Mouse (Mus musculus): ENCODE data around the gene Prss40. TPM values are rescaled to one million over a fixed set of nuclear protein-coding genes. Genes with fewer than 3 reads are reported as not detected.

Prss40 gene
- not detected for total RNA-seq (2021)

DNA sequence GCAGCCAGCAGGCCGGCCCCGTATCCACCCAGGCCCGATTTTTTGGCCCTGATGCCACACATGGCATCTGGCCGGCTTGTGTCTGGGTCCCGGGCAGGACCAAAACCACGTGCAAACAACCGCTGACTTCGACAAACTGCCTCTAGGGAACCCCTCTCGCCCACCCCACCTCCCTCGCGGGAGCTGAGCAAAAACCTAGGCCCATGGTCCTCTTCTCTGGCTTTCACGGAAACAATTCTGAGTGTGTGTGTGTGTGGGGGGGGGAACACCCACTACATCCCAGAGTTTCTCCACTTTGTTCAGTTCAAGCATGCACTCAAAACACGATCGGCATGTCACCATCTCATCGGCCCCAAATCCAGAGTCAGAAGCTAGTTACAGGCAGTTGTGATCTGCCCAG, at the start of gene Prss40:
Gene Prss40 (minus strand): TSS at position 101 of the 400 bp plus-strand sequence.
- intact Hi-C loops (cut with DNase I), result no loop called here

DNA sequence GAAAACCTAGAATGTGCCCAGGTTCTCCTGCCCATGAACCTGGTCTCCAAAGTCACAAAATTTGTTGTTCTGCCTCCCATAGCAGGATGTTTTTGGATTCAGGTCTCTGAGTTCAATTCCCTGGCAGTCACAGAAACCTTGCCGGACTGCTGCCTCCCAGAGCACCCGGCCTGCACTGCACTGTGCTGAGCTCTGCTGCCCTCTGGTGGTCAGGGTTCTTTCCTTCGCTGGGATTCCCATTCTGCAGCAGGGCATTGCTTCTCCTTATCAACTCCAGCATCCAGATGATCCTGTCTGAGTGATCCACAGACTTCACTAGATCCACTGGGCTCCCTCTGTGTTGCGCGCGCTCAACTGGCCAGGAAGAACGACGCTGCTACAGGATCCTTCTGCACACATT, 41.6 kb upstream of the Prss40 start:
- peak; percentile 55 to 76 for DNase-seq
- intact Hi-C loops (cut with DNase I), result loop anchor here (2.0 to 5.0 kb wide), 2 partner anchors 140 to 400 kb away; no protein-coding TSS in a partner anchor

More for the DNA sequence above, at the start of gene Prss40:
- no peak for DNase-seq

DNA sequence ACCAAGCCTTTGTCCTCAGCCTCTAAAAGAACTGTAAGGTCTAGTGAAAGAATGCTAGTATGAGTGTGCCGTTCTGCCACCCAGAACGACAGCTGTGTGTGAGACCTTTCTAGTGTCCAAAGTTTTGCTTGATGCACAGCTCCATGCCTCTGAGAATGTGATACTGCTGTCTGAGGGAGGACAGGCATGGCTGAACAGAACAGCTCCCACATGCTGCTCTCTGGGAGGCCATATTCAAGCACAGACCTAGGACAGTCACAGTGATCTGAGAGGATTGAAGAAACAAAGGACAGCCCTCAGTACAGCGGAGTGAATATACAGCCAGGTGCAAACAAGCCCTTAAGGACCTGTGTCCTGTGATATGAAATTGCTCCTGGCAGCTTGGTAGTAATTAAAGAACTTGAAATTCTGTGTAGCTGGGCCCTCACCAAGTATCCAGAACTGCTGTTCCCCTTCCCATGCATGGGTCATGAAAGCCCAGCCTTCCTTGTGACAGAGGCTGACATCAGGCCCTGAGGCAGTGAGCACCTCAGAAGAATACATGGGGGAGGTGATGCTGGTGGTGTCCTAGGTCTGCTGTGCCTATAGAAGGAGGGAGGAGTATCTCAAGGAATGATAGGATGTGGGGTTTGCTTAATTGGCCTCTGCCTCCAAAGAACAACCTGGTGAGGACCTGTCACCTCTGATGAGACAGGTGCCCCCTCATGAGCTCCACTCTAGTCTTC, 40.7 kb upstream of the Prss40 start:
- no peak for DNase-seq
- intact Hi-C loops (cut with DNase I), result loop anchor here (2.0 to 5.0 kb wide), 2 partner anchors 139 to 399 kb away; no protein-coding TSS in a partner anchor

DNA sequence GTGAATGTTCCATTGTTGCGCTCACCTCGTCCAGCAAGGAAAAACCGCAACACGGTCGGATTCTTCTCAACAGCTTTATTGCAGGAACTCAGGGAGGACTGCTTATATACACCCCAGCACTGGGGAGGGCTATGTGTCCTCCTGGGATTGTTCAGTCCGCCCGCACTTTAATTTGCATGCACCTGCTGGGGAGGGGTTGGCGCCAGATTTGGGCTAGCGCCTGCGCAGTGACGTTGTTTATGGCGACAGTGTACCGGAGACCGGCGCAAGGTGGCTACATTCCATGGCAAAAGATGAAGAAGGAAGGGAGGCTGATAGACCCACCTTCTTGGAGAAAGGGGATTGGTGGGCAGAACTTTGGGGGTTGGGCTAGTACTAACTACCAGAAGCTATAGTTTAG, 39.3 kb upstream of the Prss40 start:
- intact Hi-C loops (cut with DNase I), result loop anchor here (5.0 kb wide), 1 partner anchor 398 kb away; no protein-coding TSS in a partner anchor
- no peak for DNase-seq

DNA sequence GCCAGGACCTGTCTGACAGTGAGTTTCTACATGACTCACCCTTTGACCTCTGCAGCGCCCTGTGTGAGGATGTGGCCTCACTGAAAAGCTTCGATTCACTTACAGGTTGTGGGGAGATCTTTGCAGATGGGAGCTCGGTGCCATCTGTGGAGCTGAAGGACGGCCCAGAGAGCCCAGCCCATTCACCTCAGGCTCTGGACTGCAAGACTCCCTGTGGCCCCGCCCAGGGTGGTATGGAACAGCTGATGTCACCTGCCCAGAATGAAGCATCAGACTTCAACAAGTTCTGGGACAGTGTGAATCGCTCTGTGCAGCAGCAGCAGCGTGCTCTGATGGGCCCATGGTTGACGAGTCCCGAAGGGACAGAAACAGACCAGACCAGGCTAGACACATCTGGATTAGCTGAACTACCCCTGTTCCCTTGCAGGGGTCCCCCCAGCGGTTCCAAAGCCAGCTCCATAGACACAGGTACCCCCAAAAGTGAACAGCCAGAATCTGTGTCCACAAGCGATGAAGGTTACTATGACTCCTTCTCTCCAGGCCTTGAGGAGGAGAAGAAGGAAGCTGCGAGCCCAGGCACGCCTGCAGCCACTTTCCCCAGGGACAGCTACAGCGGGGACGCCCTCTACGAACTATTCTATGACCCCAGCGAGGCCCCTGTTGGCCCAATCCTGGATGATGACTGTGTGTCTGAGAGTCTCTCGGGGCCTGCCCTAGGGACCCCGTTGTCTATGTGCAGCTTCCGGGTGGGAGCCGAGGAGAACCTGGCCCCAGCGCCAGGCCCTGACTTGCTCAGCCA, 26.8 kb upstream of the Prss40 start:
- intact Hi-C loops (cut with DNase I), result no loop called here

DNA sequence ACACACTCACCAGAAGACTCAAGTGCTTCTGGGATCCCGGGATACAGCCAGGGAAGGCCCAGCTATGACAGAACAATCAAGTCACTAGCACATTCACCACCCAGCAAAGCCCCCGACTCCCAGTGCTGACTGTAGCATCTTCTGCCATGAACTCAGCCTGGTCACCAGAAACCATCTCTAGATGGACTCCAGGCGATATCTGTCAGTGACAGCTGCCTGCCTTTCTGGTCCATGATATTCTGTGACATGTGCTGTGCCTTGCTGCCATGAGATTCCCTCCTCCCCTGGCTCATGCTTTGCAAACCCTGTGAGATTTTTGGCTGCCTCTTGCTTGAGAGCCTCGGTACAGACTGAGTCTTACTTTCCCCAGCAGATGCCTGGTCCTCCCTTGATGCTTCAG, 24.0 kb upstream of the Prss40 start:
- no peak for DNase-seq
- intact Hi-C loops (cut with DNase I), result no loop called here

More for the DNA sequence above, 26.8 kb upstream of the Prss40 start:
- DNase-seq, result no peak

DNA sequence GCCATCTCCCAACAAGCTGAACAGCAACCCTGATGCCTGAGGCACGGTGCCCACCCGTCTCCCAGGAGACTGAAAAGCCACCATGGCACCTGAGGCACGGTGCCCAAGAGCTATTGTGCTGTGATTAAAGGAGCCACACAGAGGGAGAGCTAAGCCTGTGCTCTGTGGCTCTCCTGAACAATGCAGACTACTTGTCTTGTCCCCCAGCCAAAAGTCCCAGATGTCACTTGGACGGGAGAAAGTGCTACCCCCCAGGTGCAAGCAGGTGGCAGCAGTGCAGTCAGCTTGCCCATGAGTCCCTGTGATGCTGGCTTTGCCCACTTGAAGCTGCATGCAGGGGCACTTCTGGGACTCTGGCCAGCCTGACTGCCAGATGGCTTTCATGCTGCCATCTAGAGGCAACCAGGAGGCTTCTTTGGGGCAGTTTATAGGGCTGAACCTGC, 23.1 kb upstream of the Prss40 start:
- peak; percentile 2 to 7 for DNase-seq
- intact Hi-C loops (cut with DNase I), result no loop called here

DNA sequence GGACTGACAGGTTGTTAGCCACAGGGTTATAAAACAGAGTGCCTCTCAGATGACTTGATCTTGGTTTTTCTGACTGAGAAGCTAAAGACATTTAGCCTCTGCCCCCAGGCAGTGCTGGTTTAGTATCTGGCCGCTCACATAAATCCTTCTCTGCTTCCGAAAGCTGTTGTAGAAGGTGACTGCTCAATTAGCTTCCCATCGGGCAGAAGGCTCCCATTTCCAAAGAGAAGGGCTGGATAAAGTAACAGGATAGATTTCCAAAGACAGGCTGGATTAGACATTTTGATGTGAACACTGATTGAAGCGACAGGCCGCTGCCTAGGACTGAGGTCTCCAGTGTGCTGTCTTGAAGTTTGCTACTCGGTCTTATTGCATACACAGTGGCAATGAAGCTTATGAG, 21.5 kb upstream of the Prss40 start:
- DNase-seq, result no peak
- intact Hi-C loops (cut with DNase I), result no loop called here

DNA sequence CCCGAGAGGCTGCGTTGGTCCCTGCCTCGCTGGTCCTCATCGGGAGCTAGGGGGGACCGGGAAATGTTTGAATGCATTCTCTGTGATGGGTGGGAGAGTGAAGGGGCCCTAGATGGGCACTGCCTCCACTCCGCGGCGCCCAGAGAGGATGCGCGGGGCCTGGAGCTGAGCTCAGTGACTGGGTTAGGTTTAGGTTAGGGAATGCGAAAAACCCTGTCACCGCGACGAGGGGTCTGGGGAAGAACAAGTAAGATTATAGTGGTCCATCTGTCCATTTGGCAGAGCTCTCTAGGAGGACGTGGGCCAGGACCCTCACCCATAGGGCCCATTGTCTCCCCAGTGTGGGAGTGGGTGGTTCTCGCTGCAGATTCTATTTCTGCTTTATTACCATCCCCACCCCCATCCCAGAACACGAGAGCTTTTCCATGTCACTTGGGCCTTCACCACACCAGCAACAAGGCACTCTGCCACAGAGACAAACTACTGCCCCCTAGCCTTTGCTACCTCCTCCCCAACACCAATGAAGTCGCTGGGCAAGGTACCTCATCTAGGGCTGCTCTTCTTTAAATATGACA, 19.1 kb upstream of the Prss40 start:
- DNase-seq, result no peak
- intact Hi-C loops (cut with DNase I), result no loop called here

DNA sequence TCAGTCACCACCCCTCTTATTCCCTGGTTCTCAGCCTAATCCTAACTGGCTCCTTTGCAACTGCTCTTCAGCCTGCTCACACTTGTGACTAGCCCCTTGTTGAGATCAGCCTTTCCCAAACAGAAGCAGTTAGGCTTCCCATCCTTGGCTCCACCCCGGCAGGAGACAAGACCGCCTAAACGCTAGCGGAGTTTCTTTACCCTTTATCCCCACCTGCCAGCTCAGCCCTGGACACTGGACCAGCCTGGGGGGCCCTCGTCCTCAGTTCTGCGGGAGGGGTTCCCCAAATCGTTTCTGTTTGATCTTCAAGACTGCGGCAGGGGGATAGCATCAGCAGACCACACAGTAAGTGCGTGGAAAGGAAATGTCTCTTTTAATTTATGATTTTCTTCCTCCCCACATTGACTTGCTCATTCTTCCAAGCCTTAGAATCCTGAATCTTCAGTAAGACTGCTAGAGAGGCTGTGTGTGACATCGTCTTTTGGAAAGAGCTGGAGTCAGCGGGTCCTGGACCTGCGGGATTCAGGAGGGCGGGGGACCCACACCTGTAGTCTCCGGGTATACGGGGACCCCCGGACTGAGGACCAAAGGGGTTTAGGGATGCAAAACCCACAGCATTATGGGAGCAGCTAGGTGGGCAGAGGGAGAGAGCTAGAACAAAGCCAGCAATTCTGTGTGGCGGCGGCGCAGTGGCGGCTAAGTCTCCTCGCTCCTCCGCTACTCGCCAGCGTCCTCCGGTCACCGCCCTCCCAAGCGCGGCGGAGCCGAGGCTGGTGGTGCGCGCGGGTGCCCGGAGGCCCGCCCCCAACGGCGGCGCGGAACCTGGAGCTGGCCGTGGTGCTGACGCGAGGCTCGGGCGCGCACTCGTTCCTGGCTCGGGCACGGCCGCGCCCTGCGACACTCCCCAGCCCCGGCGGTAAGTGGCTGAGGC, 18.4 kb upstream of the Prss40 start, which contains the start of gene Amer3:
Gene Amer3 (plus strand): TSS at position 807 of the 931 bp plus-strand sequence.
- peak; percentile 77 to 81 for DNase-seq

DNA sequence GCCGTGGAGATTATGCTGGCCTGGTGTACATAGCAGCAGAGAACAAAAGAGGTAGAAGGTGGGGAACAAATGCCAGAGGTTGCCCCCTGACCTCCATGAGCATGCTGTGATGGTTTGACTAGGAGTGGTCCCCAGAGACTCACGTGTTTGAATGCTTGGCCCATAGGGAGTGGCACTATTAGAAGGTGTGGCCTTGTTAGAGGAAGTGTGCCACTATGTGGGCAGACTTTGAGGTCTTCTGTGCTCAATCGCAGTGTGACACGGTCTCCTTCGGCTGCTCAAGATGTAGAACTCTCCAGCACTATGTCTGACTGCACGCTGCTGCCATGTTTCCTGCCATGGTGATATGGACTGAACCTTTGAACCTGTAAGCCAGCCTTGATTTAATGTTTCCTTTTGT, 12.5 kb upstream of the Prss40 start:
- DNase-seq, result no peak
- intact Hi-C loops (cut with DNase I), result no loop called here

More for the DNA sequence above, 18.4 kb upstream of the Prss40 start, which contains the start of gene Amer3:
- intact Hi-C loops (cut with DNase I), result no loop called here

DNA sequence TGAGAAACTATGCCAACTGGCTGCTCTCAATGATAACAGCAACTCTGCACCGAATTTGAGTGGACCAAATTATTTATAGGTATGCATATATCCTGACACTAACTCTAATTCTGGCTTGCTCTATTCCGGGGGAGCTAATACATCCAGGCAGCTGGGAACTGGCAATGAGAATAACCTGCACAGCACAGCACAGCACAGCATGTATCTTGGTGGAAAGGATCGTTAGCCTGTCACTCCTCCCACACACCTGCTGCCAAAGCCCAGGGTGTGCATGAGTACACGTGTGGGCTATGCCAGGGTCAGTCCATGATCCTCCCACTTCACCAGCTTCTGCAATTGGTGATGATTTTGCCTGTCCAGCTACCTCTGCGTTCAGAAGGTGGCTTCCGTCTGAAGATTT, 10.7 kb upstream of the Prss40 start:
- intact Hi-C loops (cut with DNase I), result no loop called here
- DNase-seq, result no peak

DNA sequence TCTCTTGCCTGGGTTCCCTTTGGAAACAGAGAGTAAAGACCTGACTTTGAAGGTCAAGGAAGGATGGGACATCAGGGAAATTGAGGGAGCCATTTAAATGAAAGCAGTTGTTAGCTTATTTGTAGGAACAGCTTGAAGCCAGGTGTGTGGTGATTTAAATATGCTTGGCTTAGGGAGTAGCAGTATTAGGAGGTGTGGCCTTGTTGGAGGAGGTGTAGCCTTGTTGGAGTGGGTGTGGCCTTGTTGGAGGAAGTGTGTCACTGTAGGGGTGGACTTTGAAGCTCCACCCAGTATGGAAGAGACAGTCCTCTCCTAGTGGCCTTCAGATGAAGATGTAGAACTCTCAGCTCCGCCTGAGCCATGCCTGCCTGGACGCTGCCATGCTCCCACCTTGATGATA, 9.1 kb upstream of the Prss40 start:
- DNase-seq, result no peak

DNA sequence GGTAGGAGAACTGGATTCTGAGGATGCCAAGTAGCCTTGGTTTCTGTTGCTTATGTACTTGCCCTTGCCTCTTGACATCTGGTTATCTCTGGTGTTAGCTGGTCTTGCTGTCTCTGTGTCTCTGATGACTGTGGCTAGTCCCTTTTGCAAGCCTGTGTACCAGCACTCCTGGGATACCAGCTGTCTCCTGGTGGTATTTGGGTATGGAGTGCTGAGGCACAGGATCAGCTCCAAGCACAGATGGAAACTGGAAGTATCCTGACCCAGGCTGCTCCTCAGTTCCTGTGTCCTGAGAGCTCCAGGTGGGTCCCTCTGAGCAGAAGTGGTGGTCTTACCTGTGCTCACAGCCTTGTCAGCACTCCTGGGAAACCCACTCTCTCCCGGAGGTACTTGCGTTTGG, 7.4 kb upstream of the Prss40 start:
- DNase-seq, result no peak
- intact Hi-C loops (cut with DNase I), result no loop called here

More for the DNA sequence above, 9.1 kb upstream of the Prss40 start:
- intact Hi-C loops (cut with DNase I), result no loop called here

DNA sequence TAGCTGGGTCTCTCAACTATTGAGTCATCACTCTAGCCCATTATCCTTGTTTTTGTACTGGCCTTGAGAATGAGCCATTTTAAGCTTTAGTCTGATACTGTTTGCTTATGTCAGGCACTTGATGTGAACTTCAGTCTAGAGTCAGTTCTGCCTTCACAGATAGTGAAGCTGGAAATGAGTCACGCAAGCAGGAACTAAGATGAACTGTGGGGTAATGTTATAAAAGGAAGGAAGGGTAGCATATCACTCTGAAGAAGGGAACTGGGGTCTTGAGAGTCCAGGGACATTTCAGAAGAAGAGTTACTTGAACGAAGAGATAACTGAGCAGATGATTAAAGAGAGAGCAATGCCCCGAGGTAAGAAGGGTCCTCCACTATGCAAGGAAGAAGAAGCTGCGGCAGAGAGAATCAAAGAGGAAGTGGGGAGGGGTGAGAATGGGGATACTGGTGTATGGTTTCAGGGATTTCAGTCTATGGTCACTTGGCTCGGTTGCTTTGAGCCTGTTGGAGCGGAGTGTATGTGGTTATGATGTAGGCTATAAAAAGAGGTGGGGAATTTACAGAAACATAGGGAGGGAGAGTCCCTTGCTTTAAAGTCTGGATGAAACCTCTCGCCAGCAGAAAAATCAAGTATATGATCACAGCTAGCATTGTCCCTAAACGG, 3.8 kb upstream of the Prss40 start:
- no peak for DNase-seq
- intact Hi-C loops (cut with DNase I), result no loop called here

DNA sequence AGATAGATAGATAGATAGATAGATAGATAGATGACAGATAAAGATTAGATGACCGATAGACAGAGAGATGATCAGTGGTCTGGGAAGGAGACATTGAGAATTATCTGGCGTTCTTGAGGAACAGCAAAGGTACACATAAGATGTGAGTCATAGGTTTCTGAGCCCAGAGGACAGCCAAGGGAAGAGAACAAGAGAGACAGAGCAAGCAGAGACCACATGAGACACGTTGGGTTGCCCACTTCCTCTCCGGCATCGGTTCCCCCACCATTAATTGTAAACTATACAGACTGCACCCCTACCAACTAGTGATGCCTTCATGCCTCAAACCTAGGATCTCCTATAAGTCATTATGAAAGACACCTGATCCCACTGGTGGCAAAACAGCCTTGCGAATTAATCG, 6.5 kb downstream of the Prss40 start:
- intact Hi-C loops (cut with DNase I), result no loop called here
- DNase-seq, result no peak

DNA sequence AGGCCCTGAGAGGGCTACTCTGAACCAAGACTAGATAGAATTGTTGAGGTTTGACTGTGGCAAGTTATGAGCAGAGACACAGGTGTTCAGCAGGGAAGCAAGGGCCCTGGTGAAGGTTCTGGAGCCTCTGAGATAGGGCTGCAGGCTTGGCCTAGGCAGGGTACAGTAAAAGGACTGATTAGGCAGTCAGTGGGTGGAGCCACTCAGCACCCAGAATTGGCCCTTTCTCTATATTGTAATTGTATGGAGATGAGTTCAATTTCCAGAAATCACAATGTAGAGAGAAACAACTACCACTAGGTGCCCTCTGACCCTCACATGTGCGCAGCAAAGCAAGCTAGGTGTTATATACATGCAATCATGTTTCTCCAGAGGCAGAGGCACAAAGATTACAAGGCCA, 7.1 kb downstream of the Prss40 start:
- no peak for DNase-seq
- intact Hi-C loops (cut with DNase I), result no loop called here

DNA sequence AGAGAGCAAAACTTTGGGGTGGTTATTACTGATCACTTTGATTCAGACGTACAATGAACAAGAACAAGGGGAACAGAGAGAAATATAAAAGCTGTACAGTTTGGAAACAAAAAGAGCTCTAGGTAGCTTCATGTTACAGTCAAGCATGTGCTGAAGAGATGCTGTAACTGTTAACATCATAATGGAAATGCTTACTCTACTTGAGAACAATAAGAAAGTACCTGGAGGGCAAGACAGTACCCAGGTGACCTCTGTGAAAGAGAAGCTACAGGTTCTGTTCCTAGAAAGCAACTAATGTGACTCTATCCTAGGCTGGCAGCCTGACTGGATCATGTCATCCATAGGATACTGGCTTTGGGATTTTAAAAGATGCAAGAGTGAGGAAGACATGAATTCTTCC, 13.7 kb downstream of the Prss40 start:
- intact Hi-C loops (cut with DNase I), result no loop called here
- DNase-seq, result no peak

DNA sequence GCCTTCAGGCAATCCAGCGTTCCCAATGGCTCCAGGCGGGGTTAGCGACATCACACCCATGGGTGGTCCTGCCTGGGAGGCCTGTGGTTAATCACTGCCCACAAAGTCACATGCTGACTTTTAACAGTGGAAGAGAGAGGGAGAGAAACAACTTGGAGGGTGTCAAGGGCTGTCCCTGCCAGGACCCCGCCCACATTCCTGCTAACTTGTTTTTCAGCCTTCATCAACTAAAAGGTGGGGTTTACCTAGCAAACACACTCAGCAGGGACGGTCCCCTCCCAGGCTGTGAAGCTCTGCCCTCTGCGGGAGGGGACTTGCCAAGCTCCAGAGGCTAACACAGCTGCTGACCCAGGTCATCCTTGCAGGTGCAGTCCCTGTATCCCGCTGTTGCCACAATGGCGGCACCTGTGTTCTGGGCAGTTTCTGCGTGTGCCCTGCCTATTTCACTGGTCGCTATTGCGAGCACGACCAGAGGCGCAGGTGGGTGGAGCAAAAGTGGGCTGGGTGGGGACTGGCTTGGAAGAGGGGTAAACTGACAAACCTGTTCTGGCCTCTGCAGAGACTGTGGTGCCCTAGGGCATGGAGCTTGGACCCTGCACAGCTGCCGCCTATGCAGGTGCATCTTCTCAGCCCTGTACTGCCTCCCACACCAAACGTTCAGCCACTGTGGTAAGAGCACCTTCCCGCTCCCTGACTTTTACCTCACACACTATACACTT, 23.8 kb downstream of the Prss40 start:
- peak in 1 of 2 experiments; percentile 11 for DNase-seq
- intact Hi-C loops (cut with DNase I), result no loop called here

All from heart, postnatal 10 days (tissue).